Mouse (Mus musculus): Measurements from ENCODE around the gene Dclre1a.

DNA sequence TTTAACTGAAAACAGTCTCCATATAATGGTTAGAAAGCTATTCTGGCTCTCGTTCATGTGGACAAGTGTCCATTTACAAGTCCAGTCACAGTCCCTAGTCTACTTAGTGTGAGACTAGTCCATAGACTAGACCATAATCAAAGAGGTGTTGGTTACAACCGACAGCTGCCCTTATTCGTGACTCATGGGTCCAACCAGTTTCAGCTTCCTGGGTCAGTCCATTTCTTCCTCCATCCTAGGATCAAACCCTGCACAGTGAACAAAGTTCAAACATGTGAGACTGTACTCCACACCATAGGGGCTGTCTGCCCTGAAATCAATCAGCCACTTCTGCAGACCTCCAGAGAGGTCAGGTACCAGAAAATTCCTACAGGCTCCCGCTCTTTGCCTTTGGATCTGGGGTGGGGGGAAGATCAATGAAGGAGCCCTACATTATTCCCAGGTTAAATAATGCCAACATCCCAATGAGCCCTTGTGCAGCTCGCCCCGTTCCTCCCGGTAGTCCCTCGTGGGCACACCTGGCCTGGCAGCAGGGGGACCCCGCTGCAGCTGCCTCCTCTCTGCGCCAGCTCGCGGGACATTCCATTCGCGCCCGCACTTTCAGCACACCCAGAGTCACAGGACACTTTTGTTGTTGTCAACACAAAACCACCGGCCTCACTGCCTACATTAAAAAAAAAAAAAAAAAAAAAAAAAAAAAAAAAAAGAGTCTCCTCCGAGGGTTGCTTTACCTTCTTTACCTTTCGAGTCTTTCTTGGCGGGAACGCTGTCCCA is at the start of gene Dclre1a:
- TF ChIP-seq CTCF (IDR thresholded peaks at IDR 0.05; ENCODE audit: borderline replicate concordance, control insufficient read depth, extremely low read depth, insufficient read depth, low read length, poor library complexity) (no peak), POLR2A (IDR thresholded peaks at IDR 0.05; ENCODE audit: control insufficient read depth, extremely low read depth, insufficient read depth, low read length, poor library complexity) (no peak)
